Mouse (Mus musculus): ENCODE measurements around the gene Cacnb3.

- TF ChIP-seq CTCF (conservative IDR thresholded peaks at IDR 0.05; ENCODE audit: low read length) (no peak), POU5F1 (IDR thresholded peaks at IDR 0.05; ENCODE audit: borderline replicate concordance, low read length) (no peak)
These were observed 42.9 kb upstream of the Cacnb3 start for GRCm38 (mm10) chr15:98587751-98588150.

Data from E14TG2a.4 (cell line).